Mouse (Mus musculus) spleen, adult 2 months (tissue): Measurements from ENCODE around the gene Ppfibp1.

Experiments
- CTCF ChIP-seq: fragments of 200-500 bp; IDR thresholded peaks from 2 replicates; pipeline ENCODE4 v1.5.1; 2011; ENCODE audit warnings: mild to moderate bottlenecking, inconsistent platforms; ENCODE audit not compliant: insufficient read depth, insufficient read length, insufficient replicate concordance; ENCODE audit errors: extremely low read depth
- POLR2A ChIP-seq: fragments of 200-500 bp; IDR thresholded peaks from 2 replicates; pipeline ENCODE4 v1.6.1; 2011; ENCODE audit warnings: low read depth, low read length, inconsistent platforms

DNA sequence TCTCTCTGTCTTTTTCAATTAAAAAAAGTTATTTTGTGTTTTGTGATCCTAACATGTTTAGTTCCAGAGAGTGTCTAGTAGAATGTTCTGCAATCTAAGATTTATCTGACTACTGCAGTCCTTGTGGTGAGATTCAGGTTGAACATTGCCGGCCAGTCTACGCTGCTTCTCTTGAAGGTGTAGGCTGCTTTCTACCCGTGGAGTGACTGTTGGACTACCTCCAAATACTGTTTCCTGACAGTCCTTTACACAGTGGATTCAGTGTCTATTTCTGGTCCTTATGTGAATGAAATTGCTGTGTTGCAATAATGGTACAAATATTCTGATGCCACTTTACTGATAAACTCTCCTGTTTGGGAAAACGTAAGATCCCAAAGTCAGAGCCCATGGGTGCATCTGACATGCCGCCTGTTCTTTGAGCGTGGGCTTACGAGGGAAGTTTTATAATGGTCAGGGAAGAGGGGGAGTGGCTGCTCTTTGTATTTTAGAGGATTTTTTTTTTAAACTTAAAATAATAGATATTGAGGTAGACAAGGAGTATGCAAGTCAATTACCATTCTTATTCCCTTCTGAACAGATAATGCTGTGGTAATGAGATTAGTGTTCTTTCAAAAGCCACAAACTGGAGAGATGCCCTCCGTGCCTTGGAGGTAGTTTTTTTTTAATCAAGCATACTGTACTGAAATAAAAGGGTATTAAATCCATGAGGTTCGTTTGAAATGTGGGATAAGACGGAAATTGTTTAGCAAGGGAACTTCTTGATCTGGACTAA is 61.6 kb downstream of the Ppfibp1 start:
- TF ChIP-seq CTCF: no peak
- no peak for TF ChIP-seq POLR2A
